Mouse (Mus musculus): Measurements from ENCODE around the gene Olfr1084.
"Not testable (repeated sequence)": the region's sequence is repeated elsewhere in the genome, so short reads cannot be mapped to it uniquely, and the experiment has no call there.

Gene Olfr1084

GRCm38 (mm10) chr2:86639625-86640024 lies at the start of gene Olfr1084:
TSS of gene Olfr1084 (minus strand) at chr2:86639725.
- DNase-seq (ENCODE audit: low read depth, low spot score), result not testable (repeated sequence)

GRCm38 (mm10) chr2:86679992-86680391 lies 40.5 kb upstream of the Olfr1084 start, which contains the start of gene Olfr1086:
TSS of gene Olfr1086 (minus strand) at chr2:86680092.
- DNase-seq (ENCODE audit: low read depth, low spot score), result no peak

GRCm38 (mm10) chr2:86661919-86662318 lies 22.4 kb upstream of the Olfr1084 start, which contains the start of gene Olfr1085:
TSS of gene Olfr1085 (minus strand) at chr2:86662019.
- no peak for DNase-seq (ENCODE audit: low read depth, low spot score)

- DNase-seq (ENCODE audit: low read depth, low spot score), result not testable (repeated sequence)
Measured at GRCm38 (mm10) chr2:86598866-86599265, 40.7 kb downstream of the Olfr1084 start, which contains the start of gene Olfr1082. TSS of gene Olfr1082 (minus strand) at chr2:86598966.

All from skeletal muscle tissue, adult 2 months (tissue).